Mouse (Mus musculus): ENCODE measurements at regions not wholly inside any gene's neighbourhood (a gene's known extent, or its start where the extent isn't known, plus 50 kb on each side); places are given as distances from the start of the nearest gene placed in this dataset.

DNA sequence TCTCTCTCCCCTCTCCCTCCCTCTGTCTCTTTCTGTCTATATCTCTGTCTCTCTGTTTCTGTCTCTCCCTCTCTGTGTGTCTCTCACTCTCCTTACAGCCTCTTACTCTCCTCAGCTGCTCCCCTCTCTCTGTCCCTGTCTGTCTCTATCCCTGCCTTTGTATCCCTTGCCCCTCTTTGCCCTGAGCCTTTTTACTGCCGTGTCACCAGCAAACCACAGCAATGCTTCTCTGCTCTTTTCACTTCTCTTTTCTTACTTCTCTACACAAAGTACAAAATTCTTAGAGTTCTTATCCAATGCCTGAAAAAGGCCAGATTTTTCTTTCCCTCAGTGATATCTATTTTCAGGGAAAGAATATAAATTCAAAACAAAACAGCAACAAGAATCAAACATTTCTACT, 323.7 kb upstream of the Ercc4 start:
- TF ChIP-seq CTCF (IDR thresholded peaks at IDR 0.05; ENCODE audit: extremely low read depth, insufficient read depth, insufficient read length, insufficient replicate concordance), result no peak
- no peak for TF ChIP-seq POLR2A (IDR thresholded peaks at IDR 0.05; ENCODE audit: low read depth, low read length)
